Mouse (Mus musculus): ENCODE results near the gene Acvr1c.

GRCm38 (mm10) chr2:58240639-58241038, 117.1 kb downstream of the Acvr1c start:
- TF ChIP-seq POLR2A (IDR thresholded peaks at IDR 0.05; ENCODE audit: borderline replicate concordance, extremely low read depth, insufficient read depth, insufficient read length, poor library complexity, severe bottlenecking): no peak
- TF ChIP-seq CTCF (IDR thresholded peaks at IDR 0.05; ENCODE audit: borderline replicate concordance, extremely low read depth, insufficient read depth, insufficient read length): no peak
